Mouse (Mus musculus) MEL (cell line): ENCODE data around the gene Gucy1b2. TPM values are rescaled to one million over a fixed set of nuclear protein-coding genes. Genes with fewer than 3 reads are reported as not detected.

ENCODE experiments used
- DNase-seq: peaks from one replicate; pipeline ENCODE4 v3.0.0; 2011; ENCODE audit warnings: low read depth, low spot score
- H3K27ac ChIP-seq: 2 replicates; pipeline ENCODE4 v1.5.1; 2012; ENCODE audit warnings: low read depth, mild to moderate bottlenecking, control low read depth, low read length, moderate library complexity; ENCODE audit not compliant: control insufficient read depth
- H3K27me3 ChIP-seq, 2 experiments: fragments of 150-350 bp in 1 of 2; sonication (generic) in 1 of 2; 2 replicates each; pipeline ENCODE4 v1.6.1; 2012; ENCODE audit warnings: low read length in 2 of 2, mild to moderate bottlenecking in 2 of 2, improper control_type of control experiment in 1 of 2, moderate library complexity in 1 of 2; ENCODE audit not compliant: insufficient read depth in 2 of 2, control insufficient read depth in 1 of 2
- H3K36me3 ChIP-seq, 2 experiments: 2 replicates each; pipeline ENCODE4 v1.6.1; 2012 to 2014; ENCODE audit warnings: low read length in 2 of 2, improper control_type of control experiment in 1 of 2, inconsistent platforms in 1 of 2, mild to moderate bottlenecking in 1 of 2; ENCODE audit not compliant: insufficient read depth in 2 of 2, control insufficient read depth in 1 of 2
- H3K4me1 ChIP-seq, 2 experiments: fragments of 150-350 bp in 1 of 2; sonication (generic) in 1 of 2; 2 replicates each; pipeline ENCODE4 v1.6.1; 2012; ENCODE audit warnings: low read length in 2 of 2, improper control_type of control experiment in 1 of 2, mild to moderate bottlenecking in 1 of 2; ENCODE audit not compliant: insufficient read depth in 2 of 2, control insufficient read depth in 1 of 2
- H3K4me3 ChIP-seq, 2 experiments: fragments of 150-350 bp in 1 of 2; sonication (generic) in 1 of 2; 2 replicates each; pipeline ENCODE4 v1.5.1; 2012; ENCODE audit warnings: low read depth in 2 of 2, low read length in 2 of 2, mild to moderate bottlenecking in 2 of 2, moderate library complexity in 2 of 2, control low read depth in 1 of 2, improper control_type of control experiment in 1 of 2; ENCODE audit not compliant: control insufficient read depth in 1 of 2, insufficient read depth in 1 of 2
- H3K79me2 ChIP-seq: 2 replicates; pipeline ENCODE4 v1.6.1; 2012; ENCODE audit warnings: mild to moderate bottlenecking, low read length, moderate library complexity; ENCODE audit not compliant: control insufficient read depth, poor library complexity, insufficient read depth
- H3K9ac ChIP-seq: 2 replicates; pipeline ENCODE4 v1.6.1; 2012; ENCODE audit warnings: low read depth, mild to moderate bottlenecking, control low read depth, low read length, moderate library complexity; ENCODE audit not compliant: control insufficient read depth, poor library complexity, severe bottlenecking
- H3K9me3 ChIP-seq: fragments of 150-350 bp; sonication (generic); replicated peaks from 2 replicates; pipeline ENCODE4 v1.6.1; 2012; ENCODE audit warnings: mild to moderate bottlenecking, low read length, improper control_type of control experiment, moderate library complexity; ENCODE audit not compliant: insufficient read depth
- BHLHE40 ChIP-seq: IDR thresholded peaks from 2 replicates; pipeline ENCODE4 v1.6.1; 2012; ENCODE audit warnings: low read depth, mild to moderate bottlenecking, inconsistent platforms, low read length, improper control_type of control experiment, borderline replicate concordance
- CHD1 ChIP-seq: IDR thresholded peaks from 2 replicates; pipeline ENCODE4 v1.6.1; 2012; ENCODE audit warnings: low read depth, mild to moderate bottlenecking, inconsistent platforms, low read length, improper control_type of control experiment
- EP300 ChIP-seq, 2 experiments: IDR thresholded peaks; 2 replicates each; pipeline ENCODE4 v1.6.1; 2011; ENCODE audit warnings: improper control_type of control experiment in 2 of 2, low read length in 2 of 2, low read depth in 1 of 2, mild to moderate bottlenecking in 1 of 2
- GATA1 ChIP-seq: IDR thresholded peaks from 2 replicates; pipeline ENCODE4 v1.6.1; 2011; ENCODE audit warnings: low read depth, low read length, improper control_type of control experiment
- HCFC1 ChIP-seq: IDR thresholded peaks from 2 replicates; pipeline ENCODE4 v1.6.1; 2012; ENCODE audit warnings: low read depth, mild to moderate bottlenecking, inconsistent platforms, low read length, improper control_type of control experiment, moderate library complexity
- MEF2A ChIP-seq: IDR thresholded peaks from 2 replicates; pipeline ENCODE4 v1.6.1; 2014; ENCODE audit warnings: low read depth, mild to moderate bottlenecking, inconsistent platforms, low read length, improper control_type of control experiment; ENCODE audit not compliant: poor library complexity, insufficient replicate concordance, severe bottlenecking; ENCODE audit errors: extremely low read depth
- NELFE ChIP-seq: IDR thresholded peaks from 2 replicates; pipeline ENCODE4 v1.6.1; 2011; ENCODE audit warnings: low read depth, low read length, improper control_type of control experiment
- POLR2A ChIP-seq, 2 experiments: IDR thresholded peaks; 2 replicates each; pipeline ENCODE4 v1.6.1; 2011 to 2012; ENCODE audit warnings: low read length in 2 of 2, mild to moderate bottlenecking in 2 of 2, control low read depth in 1 of 2, improper control_type of control experiment in 1 of 2, low read depth in 1 of 2, moderate library complexity in 1 of 2; ENCODE audit not compliant: control insufficient read depth in 1 of 2, insufficient read depth in 1 of 2, poor library complexity in 1 of 2
- UBTF ChIP-seq: IDR thresholded peaks from 2 replicates; pipeline ENCODE4 v1.6.1; 2012; ENCODE audit warnings: low read depth, mild to moderate bottlenecking, inconsistent platforms, low read length, improper control_type of control experiment, moderate library complexity, borderline replicate concordance; ENCODE audit not compliant: insufficient read depth
- ZKSCAN1 ChIP-seq: IDR thresholded peaks from 2 replicates; pipeline ENCODE4 v1.6.1; 2012; ENCODE audit warnings: low read depth, mild to moderate bottlenecking, inconsistent platforms, low read length, improper control_type of control experiment, moderate library complexity
- ZMIZ1 ChIP-seq: IDR thresholded peaks from 2 replicates; pipeline ENCODE4 v1.6.1; 2012; ENCODE audit warnings: low read depth, mild to moderate bottlenecking, inconsistent platforms, low read length, improper control_type of control experiment, moderate library complexity
- polyA plus RNA-seq, 2 experiments: library from polyadenylated mRNA; stranded (reverse) in 1 of 2; unstranded in 1 of 2; fragments of >175 nt in 1 of 2; fragments of >200 nt in 1 of 2; gene quantifications; 2 replicates each; pipeline versions ENCODE4 v1.2.1 to v1.2.4; 2012; ENCODE audit warnings: low replicate concordance in 2 of 2, low read depth in 1 of 2; ENCODE audit not compliant: insufficient read length in 2 of 2, insufficient read depth in 1 of 2, missing spikeins in 1 of 2
- total RNA-seq: library from RNA; depleted of rRNA; stranded (reverse); fragments of 300-350 nt; gene quantifications from 2 replicates; pipeline ENCODE4 v1.2.3, GENCODE M21; 2012; rRNA removed

Gucy1b2 gene
- total and polyA plus RNA-seq, 3 experiments = not detected

- DNase-seq = no peak
- H3K27me3 ChIP-seq = no peaks in the 10 kb centered on the region
- H3K9ac ChIP-seq = no peak overlapping the region
- no peak overlapping the region for H3K4me3 ChIP-seq
- peaks cover 7% of the 10 kb centered on the region for H3K79me2 ChIP-seq
- H3K4me1 ChIP-seq = no peaks in the 10 kb centered on the region
- TF ChIP-seq EP300 (IDR thresholded peaks at IDR 0.05; ENCODE audit: low read depth in 1 of 2, low read length in 2 of 2) (no peak), BHLHE40 (no peak), GATA1 (no peak), MEF2A (no peak), CHD1 (no peak), UBTF (no peak)
- H3K27ac ChIP-seq = no peak overlapping the region
- H3K36me3 ChIP-seq = peaks cover 0 to 4% of the 10 kb centered on the region in 2 experiments; a peak in 2 of 4 replicates
- no peaks in the 10 kb centered on the region for H3K9me3 ChIP-seq
Measured at GRCm38 (mm10) chr14:62349786-62350185, 106.3 kb downstream of the Gucy1b2 start.

GRCm38 (mm10) chr14:62347103-62347502 lies 109.0 kb downstream of the Gucy1b2 start:
- peaks cover 3 to 7% of the 10 kb centered on the region in 2 experiments for H3K4me1 ChIP-seq
- H3K27ac ChIP-seq = no peak overlapping the region
- no peak for DNase-seq
- H3K36me3 ChIP-seq = peaks cover 2 to 7% of the 10 kb centered on the region in 2 experiments; a peak in 3 of 4 replicates
- peaks cover 15% of the 10 kb centered on the region for H3K79me2 ChIP-seq
- no peak overlapping the region for H3K9ac ChIP-seq
- TF ChIP-seq POLR2A (IDR thresholded peaks at IDR 0.05; ENCODE audit: control insufficient read depth in 1 of 2, insufficient read depth in 1 of 2, low read depth in 1 of 2, low read length in 2 of 2, poor library complexity in 1 of 2) (no peak), ZMIZ1 (no peak), NELFE (no peak), ZKSCAN1 (no peak)
- H3K4me3 ChIP-seq = no peak overlapping the region
- no peaks in the 10 kb centered on the region for H3K27me3 ChIP-seq
- H3K9me3 ChIP-seq = no peaks in the 10 kb centered on the region

- Histone ChIP-seq H3K9ac (no peak overlapping the region), H3K36me3 (peaks cover 2 to 13% of the 10 kb centered on the region in 2 experiments; a peak in 3 of 4 replicates), H3K9me3 (no peaks in the 10 kb centered on the region), H3K4me1 (peaks cover 8 to 10% of the 10 kb centered on the region in 2 experiments), H3K4me3 (no peak overlapping the region), H3K27ac (no peak overlapping the region), H3K79me2 (peaks cover 15% of the 10 kb centered on the region), H3K27me3 (no peaks in the 10 kb centered on the region)
- DNase-seq = no peak
- TF ChIP-seq ZMIZ1 (no peak), HCFC1 (no peak)
Measured at GRCm38 (mm10) chr14:62346570-62346969, 109.5 kb downstream of the Gucy1b2 start.

Other genes starting within 250 kb of the Gucy1b2 start
- 44.8 and 50.2 TPM in 2 replicates for gene Rnaseh2b, start 163.7 kb downstream of the Gucy1b2 start, total RNA-seq
- gene Rnaseh2b, start 163.7 kb downstream of the Gucy1b2 start, polyA plus RNA-seq = 100 to 1,000 TPM in 1 of 2 experiments, 10 to 100 TPM in 1; 88.2 to 412 TPM
- gene Dleu7, start 163.2 kb downstream of the Gucy1b2 start, total RNA-seq = not detected in 2 replicates
- not detected for gene Dleu7, start 163.2 kb downstream of the Gucy1b2 start, polyA plus RNA-seq
- gene Fam124a, start 99.4 kb upstream of the Gucy1b2 start, total RNA-seq = not detected in 2 replicates
- gene Fam124a, start 99.4 kb upstream of the Gucy1b2 start, polyA plus RNA-seq = not detected
- gene Gm4131, start 110.6 kb upstream of the Gucy1b2 start, total RNA-seq = not detected in 2 replicates
- gene Gm4131, start 110.6 kb upstream of the Gucy1b2 start, polyA plus RNA-seq = not detected
- not detected in 2 replicates for gene Serpine3, start 207.4 kb upstream of the Gucy1b2 start, total RNA-seq
- gene Serpine3, start 207.4 kb upstream of the Gucy1b2 start, polyA plus RNA-seq = not detected